Mouse (Mus musculus) midbrain, embryonic 12.5 days (tissue): ENCODE measurements around the gene Aes. TPM values are rescaled to one million over a fixed set of nuclear protein-coding genes. Genes with fewer than 3 reads are reported as not detected.

Experiments
- ATAC-seq: fragments of 200-750 bp; cut with Nextera tagmentation; 2 replicates; pipeline ENCODE4 v1.8.0; 2017; ENCODE audit warnings: low read depth, moderate TSS enrichment, moderate library complexity; ENCODE audit not compliant: low FRiP score
- H3K27ac ChIP-seq: fragments of 300-500 bp; sonication (generic); replicated peaks from 2 replicates; pipeline ENCODE4 v1.5.1; 2016; ENCODE audit warnings: mild to moderate bottlenecking
- H3K27me3 ChIP-seq: fragments of 300-500 bp; sonication (generic); 2 replicates; pipeline ENCODE4 v1.6.1; 2016; ENCODE audit warnings: mild to moderate bottlenecking
- H3K36me3 ChIP-seq: fragments of 300-500 bp; sonication (generic); 2 replicates; pipeline ENCODE4 v1.6.1; 2016
- H3K4me1 ChIP-seq: fragments of 300-500 bp; sonication (generic); 2 replicates; pipeline ENCODE4 v1.6.1; 2016
- H3K4me2 ChIP-seq: fragments of 300-500 bp; sonication (generic); replicated peaks from 2 replicates; pipeline ENCODE4 v1.6.1; 2016; ENCODE audit warnings: mild to moderate bottlenecking, moderate library complexity
- H3K4me3 ChIP-seq: fragments of 300-500 bp; sonication (generic); 2 replicates; pipeline ENCODE4 v1.5.1; 2016; ENCODE audit warnings: mild to moderate bottlenecking
- H3K9ac ChIP-seq: fragments of 300-500 bp; sonication (generic); replicated peaks from 2 replicates; pipeline ENCODE4 v1.6.1; 2016; ENCODE audit warnings: mild to moderate bottlenecking, moderate library complexity
- H3K9me3 ChIP-seq: fragments of 300-500 bp; sonication (generic); 2 replicates; pipeline ENCODE4 v1.6.1; 2016; ENCODE audit warnings: mild to moderate bottlenecking
- WGBS: fragments of 180-500 bp; shearing (Covaris S2); methylation state at CpG from one replicate; pipeline ENCODE4 v1.1.7; 2016; 5-methylcytosine and 5-hydroxymethylcytosine counted together
- polyA plus RNA-seq: library from polyadenylated mRNA; unstranded; fragments of >200 nt; fragmentation: Nextera tagmentation; extraction: Ambion mirVana; gene quantifications from 2 replicates; pipeline ENCODE4 v1.2.1, GENCODE M21; 2016

Gene Aes
- polyA plus RNA-seq, 1 experiment from 2014 or later, result 524 TPM

DNA sequence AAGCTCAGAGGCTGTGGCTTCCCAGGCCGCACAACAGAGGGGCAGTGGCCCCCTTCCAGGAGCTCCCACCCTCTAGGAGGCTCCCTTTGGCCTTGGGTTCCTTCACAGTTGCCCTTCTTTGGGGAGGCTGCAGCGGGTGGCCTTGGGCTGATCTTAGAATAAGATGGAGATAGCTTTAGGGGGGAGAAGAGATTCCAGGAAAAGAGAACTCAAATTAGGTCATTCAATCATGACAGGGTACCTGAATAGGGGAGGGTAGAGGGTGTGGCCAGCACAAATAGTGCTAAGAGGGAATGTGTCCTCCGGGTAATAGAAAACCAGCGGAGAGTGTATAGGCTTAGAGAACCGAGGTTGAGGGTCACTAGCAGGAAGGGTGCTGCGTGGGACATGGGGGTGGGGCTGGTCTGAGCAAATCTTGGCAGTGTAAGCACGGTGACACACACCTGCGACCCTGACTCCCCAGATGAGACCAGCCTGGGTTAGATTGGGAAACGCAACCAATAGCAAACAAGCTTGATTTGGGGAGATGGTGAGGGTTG is 12.9 kb downstream of the Aes start:
- peaks cover 78% of the 10 kb centered on the region for H3K4me1 ChIP-seq
- H3K36me3 ChIP-seq, result no peaks in the 10 kb centered on the region
- H3K9ac ChIP-seq, result no peak overlapping the region; the same call in 1 of the 2 replicates
- WGBS, result 2% methylated on average over 9 of the region's 9 CpGs
- H3K27ac ChIP-seq, result peak overlapping the region; percentile 77
- ATAC-seq, result no peak; the same call in 1 of the 2 replicates
- no peaks in the 10 kb centered on the region for H3K9me3 ChIP-seq
- H3K27me3 ChIP-seq, result peaks cover 69% of the 10 kb centered on the region
- 0 out of 2 replicates have a peak overlapping the region, but pooled peaks have one; percentile 17 for H3K4me3 ChIP-seq
- peak overlapping the region; percentile 45 for H3K4me2 ChIP-seq

DNA sequence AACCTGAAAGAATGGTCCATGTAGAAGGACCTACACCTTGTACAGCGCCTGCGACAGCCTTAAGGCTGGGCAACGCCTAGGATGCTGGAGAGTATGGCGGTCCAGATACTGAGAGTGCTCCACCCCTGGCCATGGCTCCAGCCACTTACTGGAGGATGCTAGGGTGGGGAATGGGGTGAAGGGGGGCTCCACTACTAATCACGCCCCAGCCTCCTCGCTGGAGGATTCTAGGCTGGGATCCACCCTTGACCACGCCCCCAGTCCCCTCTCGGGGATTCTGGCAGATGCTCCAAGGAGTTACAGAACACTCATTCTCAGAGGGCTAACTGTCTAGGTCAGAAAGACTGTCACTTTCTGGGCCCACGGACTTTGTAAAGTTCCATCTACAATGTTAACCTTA is 13.7 kb downstream of the Aes start:
- H3K4me2 ChIP-seq, result 0 out of 2 replicates have a peak overlapping the region, but pooled peaks have one; percentile 45
- H3K4me3 ChIP-seq, result no peak overlapping the region
- ATAC-seq, result no peak
- no peak overlapping the region for H3K9ac ChIP-seq
- H3K9me3 ChIP-seq, result no peaks in the 10 kb centered on the region
- no peaks in the 10 kb centered on the region for H3K36me3 ChIP-seq
- H3K4me1 ChIP-seq, result peaks cover 72% of the 10 kb centered on the region
- WGBS, result 14% methylated on average over 8 of the region's 9 CpGs
- peaks cover 70% of the 10 kb centered on the region for H3K27me3 ChIP-seq
- no peak overlapping the region for H3K27ac ChIP-seq

DNA sequence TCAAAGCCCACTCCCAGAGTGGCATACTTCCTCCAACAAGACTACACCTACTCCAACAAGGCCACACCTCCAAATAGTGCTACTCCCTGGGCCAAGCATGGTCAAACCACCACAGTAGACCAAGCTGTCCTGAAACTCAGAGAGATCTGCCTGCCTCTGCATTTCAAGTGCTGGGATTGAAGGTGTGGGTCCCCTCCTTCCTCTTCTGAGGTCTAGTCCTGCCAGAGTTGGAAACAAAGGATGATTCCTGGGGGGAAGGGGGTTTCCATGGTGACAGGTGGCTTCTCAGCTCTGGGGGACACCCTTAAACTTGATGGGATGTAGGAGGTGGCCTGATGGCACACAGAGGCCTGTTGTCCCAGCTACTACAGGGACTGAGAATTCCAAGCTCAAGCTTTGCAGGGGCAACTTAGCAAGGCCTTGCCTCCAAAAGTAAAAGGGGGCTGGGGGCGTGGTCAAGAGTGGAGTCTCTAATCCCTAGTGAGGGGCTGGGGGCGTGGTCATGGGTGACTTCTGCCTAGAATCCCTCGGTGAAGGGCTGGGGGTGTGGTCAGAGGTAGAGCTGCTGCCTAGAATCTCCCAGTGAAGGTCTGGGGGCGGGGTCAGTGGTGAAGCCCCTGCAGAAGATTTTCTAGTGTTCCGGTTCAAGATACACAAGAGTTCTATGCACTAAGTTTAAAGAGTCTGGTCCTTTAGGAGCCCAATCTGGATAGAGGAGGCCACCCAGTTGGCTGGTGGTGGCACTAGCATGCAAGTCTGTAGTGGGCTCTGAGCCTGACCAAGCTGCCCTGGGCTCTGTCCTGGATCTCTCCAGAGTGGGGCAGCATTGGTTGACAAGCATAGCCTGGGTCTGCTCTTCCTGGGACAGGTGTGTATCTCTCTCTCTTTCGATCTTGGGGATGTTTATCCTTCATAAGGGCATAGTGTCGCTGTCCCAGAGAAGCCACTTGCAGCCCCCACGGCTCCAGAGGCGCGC is 15.1 kb downstream of the Aes start, which contains the start of gene Tle2:
Gene Tle2, plus strand, starts transcription at position 481 of the 976 bp plus-strand sequence.
- peak within 1 kb of the TSS; percentile 47 for H3K4me3 ChIP-seq
- H3K36me3 ChIP-seq, result no peaks in the 10 kb centered on the region
- H3K9me3 ChIP-seq, result no peaks in the 10 kb centered on the region
- H3K27me3 ChIP-seq, result peaks cover 78% of the 10 kb centered on the region
- 18% methylated on average over 10 of the region's 10 CpGs for WGBS
- peak within 1 kb of the TSS; percentile 52 for H3K9ac ChIP-seq
- H3K27ac ChIP-seq, result peak within 1 kb of the TSS; percentile 43
- peaks cover 58% of the 10 kb centered on the region for H3K4me1 ChIP-seq
- H3K4me2 ChIP-seq, result peak within 1 kb of the TSS; percentile 63
- ATAC-seq, result no peak

DNA sequence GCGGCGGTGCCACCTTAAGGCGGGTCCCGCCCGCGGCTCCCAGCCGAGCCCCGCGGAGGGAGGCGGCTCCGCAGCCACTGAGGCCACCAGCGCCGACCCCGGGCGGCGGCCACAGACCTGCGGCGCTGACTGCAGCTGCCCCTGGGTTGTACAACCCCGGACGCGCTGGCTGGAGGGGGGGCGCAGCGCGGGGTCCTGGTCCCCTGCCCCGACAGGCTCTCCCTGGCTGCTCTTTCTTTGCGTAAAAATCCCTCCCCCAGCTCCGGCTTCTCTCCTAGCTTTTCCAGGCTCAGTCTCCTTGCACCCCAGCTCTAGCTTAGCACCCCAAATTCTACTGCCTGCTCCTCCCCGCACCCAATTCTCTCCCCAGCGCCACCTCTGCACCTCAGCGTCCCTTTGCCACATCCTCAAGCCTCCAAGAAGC is 15.9 kb downstream of the Aes start:
- under 1% methylated on average over 30 of the region's 30 CpGs for WGBS
- H3K9ac ChIP-seq, result peak overlapping the region; percentile 52
- no peaks in the 10 kb centered on the region for H3K36me3 ChIP-seq
- peaks cover 82% of the 10 kb centered on the region for H3K27me3 ChIP-seq
- H3K4me3 ChIP-seq, result peak overlapping the region; percentile 47
- H3K4me1 ChIP-seq, result peaks cover 50% of the 10 kb centered on the region
- H3K4me2 ChIP-seq, result peak overlapping the region; percentile 63
- ATAC-seq, result peak; percentile 13; the same call in 1 of the 2 replicates
- peak overlapping the region; percentile 43 for H3K27ac ChIP-seq
- H3K9me3 ChIP-seq, result no peaks in the 10 kb centered on the region

DNA sequence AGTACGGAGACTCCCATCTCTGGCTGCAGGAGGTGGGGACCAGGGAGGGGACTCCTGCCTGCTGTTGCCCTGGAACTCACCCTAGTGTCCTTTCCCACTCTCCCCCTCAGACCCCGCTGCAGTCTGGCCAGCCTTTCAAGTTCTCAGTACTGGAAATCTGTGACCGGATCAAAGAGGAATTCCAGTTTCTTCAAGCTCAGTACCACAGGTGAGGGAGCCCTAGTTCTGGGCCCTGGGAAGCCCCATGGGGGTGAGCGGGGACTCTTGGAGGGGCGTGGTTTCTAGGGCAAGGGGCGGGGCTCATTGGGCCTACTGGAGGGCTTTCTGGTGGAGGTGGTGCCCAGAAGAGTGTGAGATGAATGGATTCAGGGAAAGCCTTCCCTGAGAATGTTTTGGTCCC is 16.4 kb downstream of the Aes start:
- 2% methylated on average over 6 of the region's 6 CpGs for WGBS
- no peaks in the 10 kb centered on the region for H3K36me3 ChIP-seq
- H3K4me2 ChIP-seq, result peak overlapping the region; percentile 63
- peak overlapping the region; percentile 47 for H3K4me3 ChIP-seq
- peak overlapping the region; percentile 43; the same call in 1 of the 2 replicates for H3K27ac ChIP-seq
- peaks cover 45% of the 10 kb centered on the region for H3K4me1 ChIP-seq
- H3K9me3 ChIP-seq, result no peaks in the 10 kb centered on the region
- peaks cover 87% of the 10 kb centered on the region for H3K27me3 ChIP-seq
- peak overlapping the region; percentile 52 for H3K9ac ChIP-seq
- no peak for ATAC-seq

DNA sequence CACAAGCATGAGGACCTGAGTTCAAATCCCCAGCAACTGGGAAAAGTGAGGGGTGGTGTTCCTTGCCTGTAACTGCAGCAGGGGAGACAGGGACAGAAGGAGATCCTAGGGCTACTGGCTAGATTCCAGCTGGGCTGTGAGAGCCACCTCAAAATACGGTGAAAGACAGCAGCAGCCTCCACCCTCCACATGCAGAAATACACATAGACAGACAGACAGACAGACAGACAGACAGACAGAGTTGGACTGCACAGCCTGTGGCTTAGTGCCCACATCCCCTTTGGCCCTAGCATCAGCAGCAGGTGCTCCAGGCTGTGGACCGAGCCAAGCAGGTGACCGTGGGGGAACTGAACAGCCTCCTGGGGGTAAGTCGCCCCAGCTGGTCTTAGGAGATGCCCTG is 20.7 kb downstream of the Aes start:
- H3K4me1 ChIP-seq, result peaks cover 21% of the 10 kb centered on the region
- H3K27ac ChIP-seq, result no peak overlapping the region
- peaks cover 93% of the 10 kb centered on the region for H3K27me3 ChIP-seq
- no peaks in the 10 kb centered on the region for H3K36me3 ChIP-seq
- H3K4me2 ChIP-seq, result no peak overlapping the region
- H3K9ac ChIP-seq, result no peak overlapping the region
- WGBS, result 79% methylated on average over 4 of the region's 4 CpGs
- ATAC-seq, result no peak
- no peak overlapping the region for H3K4me3 ChIP-seq
- no peaks in the 10 kb centered on the region for H3K9me3 ChIP-seq

DNA sequence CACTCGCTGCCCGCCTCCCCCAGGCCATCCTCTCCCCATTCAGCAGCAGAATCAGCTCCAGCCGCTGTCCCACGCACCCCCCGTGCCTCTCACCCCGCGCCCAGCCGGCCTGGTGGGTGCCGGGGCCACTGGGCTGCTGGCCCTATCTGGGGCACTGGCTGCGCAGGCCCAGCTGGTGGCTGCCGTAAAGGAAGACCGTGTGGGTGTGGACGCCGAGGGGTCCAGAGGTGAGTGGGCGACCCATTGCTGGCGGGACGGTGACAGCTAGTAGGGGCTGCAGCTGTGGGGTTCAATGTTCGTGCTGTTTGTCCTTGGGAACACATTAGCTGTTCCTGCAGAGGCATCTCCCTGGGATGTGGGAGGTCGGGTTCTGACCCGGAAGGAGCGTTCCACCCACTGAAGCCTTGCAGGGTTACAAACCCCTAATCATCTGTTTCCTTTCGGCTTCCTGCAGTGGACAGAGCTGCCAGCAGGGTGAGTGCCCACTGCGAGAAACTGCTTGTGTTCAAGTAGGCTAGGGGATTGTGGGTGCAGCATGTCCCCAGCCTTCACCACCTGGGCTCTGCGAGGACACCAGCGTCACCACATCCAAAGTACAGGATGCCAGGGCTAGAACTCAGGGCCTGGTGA is 21.3 kb downstream of the Aes start:
- H3K4me3 ChIP-seq, result no peak overlapping the region
- peaks cover 15% of the 10 kb centered on the region for H3K4me1 ChIP-seq
- H3K36me3 ChIP-seq, result no peaks in the 10 kb centered on the region
- H3K9me3 ChIP-seq, result no peaks in the 10 kb centered on the region
- H3K27me3 ChIP-seq, result peaks cover 90% of the 10 kb centered on the region
- H3K4me2 ChIP-seq, result no peak overlapping the region
- WGBS, result 63% methylated on average over 25 of the region's 25 CpGs
- no peak overlapping the region for H3K9ac ChIP-seq
- ATAC-seq, result no peak
- H3K27ac ChIP-seq, result no peak overlapping the region

DNA sequence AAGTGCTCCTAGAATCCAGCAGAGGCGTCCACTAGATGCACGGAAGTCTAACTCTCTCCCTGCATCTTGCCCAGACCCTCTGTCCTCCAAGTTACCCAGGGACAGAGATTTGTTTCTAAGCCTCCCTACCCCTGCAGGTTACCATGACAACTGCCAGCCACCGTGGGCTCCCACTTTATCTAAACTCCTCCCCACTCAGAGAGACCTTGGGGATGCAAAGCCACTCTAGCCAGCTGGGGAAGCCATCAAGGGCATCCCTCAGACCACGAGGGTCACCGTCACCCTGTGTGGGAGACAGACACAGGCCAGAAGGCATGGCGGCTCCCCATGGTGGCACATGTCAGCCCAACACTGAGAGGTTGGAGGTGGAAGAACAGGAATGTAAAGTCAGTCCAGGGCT is 24.1 kb downstream of the Aes start:
- H3K9ac ChIP-seq, result no peak overlapping the region
- peaks cover 89% of the 10 kb centered on the region for H3K27me3 ChIP-seq
- no peak for ATAC-seq
- peaks cover 9% of the 10 kb centered on the region; the same call in 1 of the 2 replicates for H3K4me1 ChIP-seq
- no peak overlapping the region for H3K4me3 ChIP-seq
- H3K4me2 ChIP-seq, result no peak overlapping the region
- no peak overlapping the region for H3K27ac ChIP-seq
- WGBS, result 29% methylated on average over 6 of the region's 6 CpGs
- H3K9me3 ChIP-seq, result no peaks in the 10 kb centered on the region
- H3K36me3 ChIP-seq, result no peaks in the 10 kb centered on the region

DNA sequence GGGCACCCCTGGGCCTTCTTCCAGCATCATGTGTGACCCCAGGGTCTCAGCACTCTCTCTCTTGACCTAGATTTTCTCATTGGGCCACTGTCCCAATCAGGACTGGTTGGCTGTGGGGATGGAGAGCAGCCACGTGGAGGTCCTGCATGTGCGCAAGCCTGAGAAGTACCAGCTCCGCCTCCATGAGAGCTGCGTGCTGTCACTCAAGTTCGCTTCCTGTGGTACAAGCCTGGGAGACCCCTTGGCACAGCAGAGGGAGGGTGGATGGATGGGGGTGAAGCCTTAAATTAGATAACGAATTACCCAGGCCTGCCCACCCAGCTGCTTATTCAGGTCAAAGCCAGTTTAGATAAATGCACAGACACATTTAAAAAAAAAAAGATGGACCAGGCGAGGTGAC is 29.5 kb downstream of the Aes start:
- Histone ChIP-seq H3K4me1 (no peaks in the 10 kb centered on the region), H3K36me3 (no peaks in the 10 kb centered on the region), H3K4me3 (no peak overlapping the region), H3K27ac (no peak overlapping the region), H3K27me3 (peaks cover 82% of the 10 kb centered on the region), H3K9ac (no peak overlapping the region), H3K4me2 (no peak overlapping the region), H3K9me3 (no peaks in the 10 kb centered on the region)
- no peak for ATAC-seq
- WGBS, result 73% methylated on average over 7 of the region's 7 CpGs

DNA sequence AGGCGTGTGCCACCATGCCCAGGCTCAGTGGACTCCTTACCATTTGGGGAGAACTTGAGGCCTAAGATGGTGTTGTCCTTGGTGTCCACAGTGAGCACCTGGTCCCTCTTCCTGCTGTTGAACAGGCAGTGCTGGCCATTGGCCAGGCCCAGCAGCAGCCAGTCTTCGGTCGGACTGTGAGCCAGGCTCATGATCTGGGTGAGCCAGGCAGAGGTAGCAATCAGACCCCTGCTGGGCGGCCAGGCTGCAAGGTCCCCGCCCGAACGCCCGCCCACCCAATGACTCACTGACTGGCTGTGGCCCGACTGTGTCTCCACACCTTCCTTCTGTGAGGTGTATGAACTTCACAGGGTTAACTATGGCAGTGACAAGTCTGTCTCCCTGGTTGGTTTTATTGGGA is 32.6 kb downstream of the Aes start:
- H3K27me3 ChIP-seq, result peaks cover 90% of the 10 kb centered on the region
- peaks cover 15% of the 10 kb centered on the region for H3K4me1 ChIP-seq
- ATAC-seq, result no peak
- H3K27ac ChIP-seq, result no peak overlapping the region
- no peak overlapping the region for H3K4me3 ChIP-seq
- no peaks in the 10 kb centered on the region for H3K9me3 ChIP-seq
- H3K36me3 ChIP-seq, result no peaks in the 10 kb centered on the region
- H3K4me2 ChIP-seq, result no peak overlapping the region
- WGBS, result 77% methylated on average over 9 of the region's 9 CpGs
- H3K9ac ChIP-seq, result no peak overlapping the region

DNA sequence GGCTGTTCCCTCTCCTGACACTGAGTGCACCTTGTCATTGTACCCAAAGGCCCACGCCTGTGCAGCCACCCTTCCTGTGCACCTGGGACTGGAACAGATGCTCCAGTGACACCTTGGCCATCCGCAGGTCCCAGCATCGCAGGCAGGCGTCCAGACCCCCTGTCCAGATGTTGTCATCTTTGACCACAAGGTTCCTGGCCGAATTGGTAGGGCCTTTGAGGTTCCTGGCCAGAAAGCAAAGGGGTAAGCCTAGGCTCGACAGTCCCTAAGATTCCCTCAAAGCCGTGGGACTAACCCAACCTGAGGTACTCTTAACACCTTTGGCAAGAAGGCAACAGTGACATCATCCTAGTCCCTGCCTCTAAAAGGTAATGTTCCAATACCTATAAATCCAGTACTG is 33.3 kb downstream of the Aes start:
- Histone ChIP-seq H3K36me3 (no peaks in the 10 kb centered on the region), H3K4me3 (no peak overlapping the region), H3K4me2 (no peak overlapping the region), H3K9ac (no peak overlapping the region), H3K27me3 (peaks cover 90% of the 10 kb centered on the region), H3K9me3 (no peaks in the 10 kb centered on the region), H3K4me1 (peaks cover 23% of the 10 kb centered on the region), H3K27ac (no peak overlapping the region)
- no peak for ATAC-seq
- WGBS, result 80% methylated on average over 7 of the region's 7 CpGs

DNA sequence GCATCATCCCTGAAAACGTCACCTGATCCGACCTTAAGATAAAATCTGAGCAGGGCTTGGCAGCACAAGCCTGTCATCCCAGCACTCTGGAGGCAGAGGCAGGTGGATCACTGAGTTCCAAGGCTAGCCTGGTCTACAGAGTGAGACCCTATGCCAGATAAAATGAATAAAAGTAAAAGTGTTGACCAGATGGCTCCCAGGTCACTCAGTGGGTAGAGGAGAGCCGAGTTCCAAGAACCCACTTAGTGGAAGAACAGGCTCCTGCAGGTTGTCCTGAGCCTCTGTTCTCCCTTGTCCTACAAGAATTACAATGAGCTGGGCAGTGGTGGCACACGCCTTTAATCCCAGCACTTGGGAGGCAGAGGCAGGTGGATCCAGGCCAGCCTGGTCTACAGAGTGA is 33.9 kb downstream of the Aes start:
- Histone ChIP-seq H3K27ac (no peak overlapping the region), H3K4me2 (no peak overlapping the region), H3K4me3 (no peak overlapping the region), H3K4me1 (peaks cover 26% of the 10 kb centered on the region), H3K9me3 (no peaks in the 10 kb centered on the region), H3K27me3 (peaks cover 91% of the 10 kb centered on the region), H3K9ac (no peak overlapping the region), H3K36me3 (no peaks in the 10 kb centered on the region)
- WGBS, result 67% methylated on average over 4 of the region's 4 CpGs
- no peak for ATAC-seq
